Mouse (Mus musculus): ENCODE data around the gene Pla2g3.

- TF ChIP-seq GATA1 (IDR thresholded peaks at IDR 0.05; ENCODE audit: borderline replicate concordance, low read length), result no peak
- no peak for TF ChIP-seq FLI1 (IDR thresholded peaks at IDR 0.05; ENCODE audit: low read length)
Measured at GRCm38 (mm10) chr11:3534956-3535355, 46.9 kb downstream of the Pla2g3 start.
